Mouse (Mus musculus): ENCODE data around the gene Serpina1e.

DNA sequence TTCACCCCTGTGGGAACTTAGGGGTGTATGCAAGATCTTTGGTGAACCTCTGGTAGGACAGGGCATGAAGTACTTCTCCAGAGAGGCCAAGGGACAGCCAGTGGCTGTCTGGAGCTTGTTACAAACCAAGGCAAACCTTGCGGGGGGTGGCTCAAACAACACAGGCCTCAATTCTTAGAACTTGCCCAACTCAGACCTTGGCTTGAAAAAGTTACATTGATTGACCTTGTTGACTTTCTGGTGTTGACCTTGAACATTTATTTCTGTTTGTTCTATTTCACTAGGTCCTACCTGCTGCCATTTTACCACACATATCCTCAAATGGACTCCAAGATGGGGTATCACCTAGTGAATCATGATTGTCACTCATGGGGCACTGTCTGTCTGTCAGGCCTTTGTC is 2.9 kb upstream of the Serpina1e start:
- TF ChIP-seq TCF12 (IDR thresholded peaks at IDR 0.05; ENCODE audit: insufficient read depth, poor library complexity, severe bottlenecking) = no peak
- no peak for TF ChIP-seq E2F4 (IDR thresholded peaks at IDR 0.05; ENCODE audit: insufficient read depth)
- TF ChIP-seq POLR2A (IDR thresholded peaks at IDR 0.05; ENCODE audit: insufficient read length, low read depth) = no peak
- no peak for TF ChIP-seq MYOG (IDR thresholded peaks at IDR 0.05; ENCODE audit: control insufficient read depth in 1 of 3, insufficient read depth in 1 of 3, insufficient read length in 2 of 3, low read depth in 2 of 3)
- no peak for TF ChIP-seq MAX (IDR thresholded peaks at IDR 0.05; ENCODE audit: low read depth)

Data from myocyte (in vitro differentiated cells).